Mouse (Mus musculus): ENCODE data around the gene Gm20479. TPM values are rescaled to one million over a fixed set of nuclear protein-coding genes. Genes with fewer than 3 reads are reported as not detected.
A peak's percentile ranks its signal among the peaks of the same experiment; 100 is the strongest.

Gm20479 gene
- polyA plus RNA-seq, 1 experiment, result 0.75 TPM

GRCm38 (mm10) chr7:27308821-27309549, 48.2 kb downstream of the Gm20479 start:
- TF ChIP-seq POLR2A (IDR thresholded peaks at IDR 0.05; ENCODE audit: extremely low read depth, insufficient read depth, low read length) (no peak), CTCF (IDR thresholded peaks at IDR 0.05; ENCODE audit: extremely low read depth, insufficient read depth, low read length) (no peak)
- Histone ChIP-seq H3K27ac (ENCODE audit: insufficient read depth, low read length) (no peak overlapping the region), H3K4me3 (ENCODE audit: insufficient read depth, low read length) (no peak overlapping the region), H3K4me1 (ENCODE audit: control insufficient read depth, insufficient read depth, low read length) (no peaks in the 10 kb centered on the region)

DNA sequence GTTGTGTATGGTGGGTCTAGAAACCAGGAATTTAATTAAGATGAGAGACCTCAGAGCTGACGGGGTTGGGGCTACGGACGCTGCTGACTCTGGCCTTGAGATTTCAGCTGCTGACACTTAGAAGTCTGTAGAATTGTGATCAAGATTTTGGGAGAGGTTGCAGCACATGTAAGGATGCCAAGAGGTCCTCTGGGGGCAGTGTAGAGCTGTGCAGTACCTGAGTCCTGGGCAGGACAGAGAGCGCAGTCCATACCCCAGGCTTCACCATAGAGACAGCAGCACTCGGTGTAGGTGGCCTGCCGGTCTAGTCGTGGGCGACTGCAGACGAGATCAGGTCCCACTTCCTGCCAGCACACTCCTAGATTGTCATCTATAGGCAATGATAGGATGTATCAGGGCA, 49.7 kb downstream of the Gm20479 start:
- H3K27ac ChIP-seq (ENCODE audit: insufficient read depth, low read length), result no peak overlapping the region
- no peak overlapping the region for H3K4me3 ChIP-seq (ENCODE audit: insufficient read depth, low read length)
- no peak for TF ChIP-seq CTCF (IDR thresholded peaks at IDR 0.05; ENCODE audit: extremely low read depth, insufficient read depth, low read length)
- no peak for TF ChIP-seq POLR2A (IDR thresholded peaks at IDR 0.05; ENCODE audit: extremely low read depth, insufficient read depth, low read length)
- H3K4me1 ChIP-seq (ENCODE audit: control insufficient read depth, insufficient read depth, low read length), result no peaks in the 10 kb centered on the region

GRCm38 (mm10) chr7:27306161-27307160, 50.8 kb downstream of the Gm20479 start:
- Histone ChIP-seq H3K4me1 (ENCODE audit: control insufficient read depth, insufficient read depth, low read length) (no peaks in the 10 kb centered on the region), H3K4me3 (ENCODE audit: insufficient read depth, low read length) (no peak overlapping the region), H3K27ac (ENCODE audit: insufficient read depth, low read length) (no peak overlapping the region)
- peak; percentile 63 for TF ChIP-seq CTCF (IDR thresholded peaks at IDR 0.05; ENCODE audit: extremely low read depth, insufficient read depth, low read length)
- TF ChIP-seq POLR2A (IDR thresholded peaks at IDR 0.05; ENCODE audit: extremely low read depth, insufficient read depth, low read length), result no peak

GRCm38 (mm10) chr7:27305091-27305730, 52.0 kb downstream of the Gm20479 start:
- Histone ChIP-seq H3K4me3 (ENCODE audit: insufficient read depth, low read length) (no peak overlapping the region), H3K4me1 (ENCODE audit: control insufficient read depth, insufficient read depth, low read length) (no peaks in the 10 kb centered on the region), H3K27ac (ENCODE audit: insufficient read depth, low read length) (no peak overlapping the region)
- TF ChIP-seq POLR2A (IDR thresholded peaks at IDR 0.05; ENCODE audit: extremely low read depth, insufficient read depth, low read length) (no peak), CTCF (IDR thresholded peaks at IDR 0.05; ENCODE audit: extremely low read depth, insufficient read depth, low read length) (no peak)

Other genes with a start within 250 kb of the Gm20479 start
- gene Cyp2f2, start 237.5 kb downstream of the Gm20479 start, polyA plus RNA-seq (2012; rRNA removed), result 1.3 and 1.7 TPM in 2 replicates
- not detected in 2 replicates for gene Cyp2t4, start 203.7 kb downstream of the Gm20479 start, polyA plus RNA-seq (2012; rRNA removed)
- 111 and 112 TPM in 2 replicates for gene Egln2, start 190.6 kb downstream of the Gm20479 start, polyA plus RNA-seq (2012; rRNA removed)
- gene Rab4b, start 178.5 kb downstream of the Gm20479 start, polyA plus RNA-seq (2012; rRNA removed), result 150 and 154 TPM in 2 replicates
- not detected in 2 replicates for gene Gm21983, start 176.3 kb downstream of the Gm20479 start, polyA plus RNA-seq (2012; rRNA removed)
- 4.8 and 7.7 TPM in 2 replicates for gene Mia, start 176.3 kb downstream of the Gm20479 start, polyA plus RNA-seq (2012; rRNA removed)
- 14.9 and 15.2 TPM in 2 replicates for gene BC024978, start 161.6 kb downstream of the Gm20479 start, polyA plus RNA-seq (2012; rRNA removed)
- gene Snrpa, start 161.1 kb downstream of the Gm20479 start, polyA plus RNA-seq (2012; rRNA removed), result 175 and 176 TPM in 2 replicates
- 5.8 and 6.8 TPM in 2 replicates for gene Itpkc, start 128.8 kb downstream of the Gm20479 start, polyA plus RNA-seq (2012; rRNA removed)
- gene Coq8b, start 124.4 kb downstream of the Gm20479 start, polyA plus RNA-seq (2012; rRNA removed), result 30.6 and 31.8 TPM in 2 replicates
- 108 TPM in 2 replicates for gene Numbl, start 99.0 kb downstream of the Gm20479 start, polyA plus RNA-seq (2012; rRNA removed)
- gene Ltbp4, start 19.7 kb downstream of the Gm20479 start, polyA plus RNA-seq (2012; rRNA removed), result 54.5 and 62.3 TPM in 2 replicates
- 64.2 and 73.8 TPM in 2 replicates for gene Shkbp1, start 1.4 kb downstream of the Gm20479 start, polyA plus RNA-seq (2012; rRNA removed)
- 149 and 162 TPM in 2 replicates for gene Sptbn4, start 90.3 kb upstream of the Gm20479 start, polyA plus RNA-seq (2012; rRNA removed)
- 15.8 and 16.6 TPM in 2 replicates for gene Blvrb, start 90.6 kb upstream of the Gm20479 start, polyA plus RNA-seq (2012; rRNA removed)
- 3.3 and 3.8 TPM in 2 replicates for gene Sertad3, start 116.3 kb upstream of the Gm20479 start, polyA plus RNA-seq (2012; rRNA removed)
- gene Sertad1, start 129.5 kb upstream of the Gm20479 start, polyA plus RNA-seq (2012; rRNA removed), result 15.7 and 19.3 TPM in 2 replicates
- 0.29 and 0.47 TPM in 2 replicates for gene Prx, start 141.9 kb upstream of the Gm20479 start, polyA plus RNA-seq (2012; rRNA removed)
- 0.21 and 0.25 TPM in 2 replicates for gene Hipk4, start 165.8 kb upstream of the Gm20479 start, polyA plus RNA-seq (2012; rRNA removed)
- 1,185 and 1,204 TPM in 2 replicates for gene Pld3, start 195.8 kb upstream of the Gm20479 start, polyA plus RNA-seq (2012; rRNA removed)
- 32.7 and 33.8 TPM in 2 replicates for gene 2310022A10Rik, start 195.8 kb upstream of the Gm20479 start, polyA plus RNA-seq (2012; rRNA removed)
- 144 and 161 TPM in 2 replicates for gene Akt2, start 234.1 kb upstream of the Gm20479 start, polyA plus RNA-seq (2012; rRNA removed)

All from cortical plate, adult 2 months (tissue).